Mouse (Mus musculus) heart, postnatal 0 days (tissue): ENCODE data around the gene Kirrel. TPM values are rescaled to one million over a fixed set of nuclear protein-coding genes. Genes with fewer than 3 reads are reported as not detected.

Experiments used
- ATAC-seq: fragments of 200-750 bp; cut with Nextera tagmentation; 2 replicates; pipeline ENCODE4 v1.8.0; 2017; ENCODE audit warnings: low read depth, moderate number of reproducible peaks, moderate library complexity; ENCODE audit not compliant: insufficient read depth
- DNase-seq: peaks from one replicate; pipeline ENCODE4 v3.0.0-alpha.2; 2016; ENCODE audit warnings: low spot score
- H3K27ac ChIP-seq: fragments of 300-500 bp; sonication (generic); 2 replicates; pipeline ENCODE4 v1.5.1; 2014; ENCODE audit warnings: low read depth, mild to moderate bottlenecking
- H3K27me3 ChIP-seq: fragments of 300-500 bp; sonication (generic); 2 replicates; pipeline ENCODE4 v1.6.1; 2014; ENCODE audit warnings: low read length, mixed read lengths; ENCODE audit not compliant: control insufficient read depth, insufficient read depth
- H3K36me3 ChIP-seq: fragments of 300-500 bp; sonication (generic); replicated peaks from 2 replicates; pipeline ENCODE4 v1.6.1; 2014; ENCODE audit warnings: low read length, mixed read lengths; ENCODE audit not compliant: control insufficient read depth, insufficient read depth
- H3K4me1 ChIP-seq: fragments of 300-500 bp; sonication (generic); 2 replicates; pipeline ENCODE4 v1.6.1; 2014; ENCODE audit warnings: antibody characterized with exemption; ENCODE audit not compliant: control insufficient read depth, insufficient read depth
- H3K4me2 ChIP-seq: fragments of 300-500 bp; sonication (generic); 2 replicates; pipeline ENCODE4 v1.6.1; 2014; ENCODE audit warnings: low read depth, mild to moderate bottlenecking, low read length, moderate library complexity
- H3K4me3 ChIP-seq: fragments of 300-500 bp; sonication (generic); 2 replicates; pipeline ENCODE4 v1.5.1; 2014; ENCODE audit warnings: low read depth, low read length
- H3K9ac ChIP-seq: fragments of 300-500 bp; sonication (generic); replicated peaks from 2 replicates; pipeline ENCODE4 v1.6.1; 2014; ENCODE audit warnings: low read depth, low read length, mixed read lengths
- H3K9me3 ChIP-seq: fragments of 300-500 bp; sonication (generic); replicated peaks from 2 replicates; pipeline ENCODE4 v1.6.1; 2016; ENCODE audit warnings: low read length; ENCODE audit not compliant: control insufficient read depth
- CTCF ChIP-seq: IDR thresholded peaks from 2 replicates; pipeline ENCODE4 v1.5.1; 2016; ENCODE audit warnings: antibody characterized with exemption, control low read depth, low read depth
- EP300 ChIP-seq: IDR thresholded peaks from 2 replicates; pipeline ENCODE4 v1.6.1; 2016; ENCODE audit warnings: antibody characterized with exemption, low read depth
- WGBS: fragments of 180-500 bp; shearing (Covaris S2); extraction: QIAGEN DNeasy Blood & Tissue Kit; methylation state at CpG from one replicate; pipeline ENCODE4 v1.1.7; 2014; 5-methylcytosine and 5-hydroxymethylcytosine counted together
- polyA plus RNA-seq: library from polyadenylated mRNA; unstranded; fragments of >200 nt; fragmentation: Nextera tagmentation; extraction: Ambion mirVana; gene quantifications from 2 replicates; pipeline ENCODE4 v1.2.1, GENCODE M21; 2015
- total RNA-seq: library from RNA; depleted of rRNA; stranded (reverse); fragments of >200 nt; gene quantifications from 2 replicates; pipeline ENCODE4 v1.2.3, GENCODE M21; 2014; ENCODE audit warnings: low replicate concordance; rRNA removed

Gene Kirrel
- total RNA-seq: 13.9 and 23.2 TPM in 2 replicates
- 2.6 and 3.5 TPM in 2 replicates for polyA plus RNA-seq

DNA sequence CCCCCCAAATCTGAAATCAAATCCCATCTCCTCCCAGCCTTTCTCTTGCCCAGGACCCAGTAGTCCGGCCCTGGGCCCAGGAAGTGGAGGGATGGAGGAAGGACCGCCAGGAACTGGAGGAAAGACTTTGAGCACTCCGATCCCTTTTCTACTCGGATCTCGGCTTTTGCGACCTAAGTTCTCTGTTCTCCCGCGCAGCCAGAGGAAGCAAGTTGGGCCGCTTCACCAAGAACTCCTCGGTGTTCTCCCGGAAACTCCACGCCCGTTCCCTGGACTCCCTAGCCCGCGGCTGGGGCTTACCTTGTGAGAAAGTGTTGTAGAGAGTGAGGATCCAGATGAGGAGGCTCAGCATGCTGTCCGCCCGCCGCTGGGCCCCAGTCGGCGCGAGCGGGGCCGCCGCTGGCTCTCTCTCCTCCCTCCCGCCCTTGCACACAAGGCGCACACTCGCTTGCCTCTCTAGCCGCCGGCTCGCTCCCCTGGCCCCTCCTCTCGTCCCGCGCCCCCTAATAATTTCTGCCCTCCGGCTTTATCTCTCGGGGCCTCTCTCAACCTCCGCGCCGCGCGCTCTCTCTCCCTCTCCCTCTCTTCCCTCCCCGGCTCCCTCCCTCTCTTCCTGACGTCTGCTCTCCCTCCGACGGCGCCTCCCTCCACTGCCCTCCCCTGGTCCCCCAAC, at the start of gene Kirrel:
Kirrel (minus strand) TSS at position 652 of the 673 bp plus-strand sequence.
- Histone ChIP-seq H3K27me3 (no peaks in the 10 kb centered on the region), H3K9ac (peak within 1 kb of the TSS; percentile 80), H3K4me2 (peak within 1 kb of the TSS; percentile 93), H3K36me3 (no peaks in the 10 kb centered on the region), H3K9me3 (no peaks in the 10 kb centered on the region), H3K4me1 (peaks cover 19% of the 10 kb centered on the region), H3K27ac (peak within 1 kb of the TSS; percentile 66), H3K4me3 (peak within 1 kb of the TSS; percentile 86)
- peak; percentile 91 for DNase-seq
- WGBS: under 1% methylated on average over 39 of the region's 45 CpGs
- peak; percentile 83 for ATAC-seq
- TF ChIP-seq CTCF (peak; percentile 34), EP300 (no peak)

- H3K9ac ChIP-seq: no peak overlapping the region
- H3K36me3 ChIP-seq: no peaks in the 10 kb centered on the region
- no peak overlapping the region for H3K27ac ChIP-seq
- DNase-seq: no peak
- WGBS: 55% methylated on average over 4 of the region's 4 CpGs
- ATAC-seq: no peak
- H3K27me3 ChIP-seq: no peaks in the 10 kb centered on the region
- no peaks in the 10 kb centered on the region for H3K9me3 ChIP-seq
- TF ChIP-seq EP300 (no peak), CTCF (no peak)
- H3K4me3 ChIP-seq: no peak overlapping the region
- H3K4me2 ChIP-seq: no peak overlapping the region
- H3K4me1 ChIP-seq: no peaks in the 10 kb centered on the region
Measured at GRCm38 (mm10) chr3:87223636-87224035, 49.1 kb upstream of the Kirrel start.

- no peaks in the 10 kb centered on the region for H3K27me3 ChIP-seq
- no peak for DNase-seq
- TF ChIP-seq EP300: no peak
- no peak for TF ChIP-seq CTCF
- WGBS: 83% methylated on average over 5 of the region's 5 CpGs
- no peak overlapping the region for H3K9ac ChIP-seq
- H3K4me2 ChIP-seq: no peak overlapping the region
- H3K4me1 ChIP-seq: no peaks in the 10 kb centered on the region
- no peak overlapping the region for H3K27ac ChIP-seq
- no peak for ATAC-seq
- H3K4me3 ChIP-seq: no peak overlapping the region
- H3K36me3 ChIP-seq: no peaks in the 10 kb centered on the region
- no peaks in the 10 kb centered on the region for H3K9me3 ChIP-seq
Measured at GRCm38 (mm10) chr3:87222346-87222745, 47.8 kb upstream of the Kirrel start.

GRCm38 (mm10) chr3:87215176-87215575, 40.6 kb upstream of the Kirrel start:
- no peak for ATAC-seq
- H3K36me3 ChIP-seq: no peaks in the 10 kb centered on the region
- no peaks in the 10 kb centered on the region for H3K27me3 ChIP-seq
- no peak overlapping the region for H3K9ac ChIP-seq
- no peaks in the 10 kb centered on the region for H3K9me3 ChIP-seq
- TF ChIP-seq CTCF (no peak), EP300 (no peak)
- H3K27ac ChIP-seq: no peak overlapping the region
- 67% methylated on average over 11 of the region's 11 CpGs for WGBS
- H3K4me2 ChIP-seq: no peak overlapping the region
- H3K4me1 ChIP-seq: no peaks in the 10 kb centered on the region
- H3K4me3 ChIP-seq: no peak overlapping the region
- DNase-seq: no peak

DNA sequence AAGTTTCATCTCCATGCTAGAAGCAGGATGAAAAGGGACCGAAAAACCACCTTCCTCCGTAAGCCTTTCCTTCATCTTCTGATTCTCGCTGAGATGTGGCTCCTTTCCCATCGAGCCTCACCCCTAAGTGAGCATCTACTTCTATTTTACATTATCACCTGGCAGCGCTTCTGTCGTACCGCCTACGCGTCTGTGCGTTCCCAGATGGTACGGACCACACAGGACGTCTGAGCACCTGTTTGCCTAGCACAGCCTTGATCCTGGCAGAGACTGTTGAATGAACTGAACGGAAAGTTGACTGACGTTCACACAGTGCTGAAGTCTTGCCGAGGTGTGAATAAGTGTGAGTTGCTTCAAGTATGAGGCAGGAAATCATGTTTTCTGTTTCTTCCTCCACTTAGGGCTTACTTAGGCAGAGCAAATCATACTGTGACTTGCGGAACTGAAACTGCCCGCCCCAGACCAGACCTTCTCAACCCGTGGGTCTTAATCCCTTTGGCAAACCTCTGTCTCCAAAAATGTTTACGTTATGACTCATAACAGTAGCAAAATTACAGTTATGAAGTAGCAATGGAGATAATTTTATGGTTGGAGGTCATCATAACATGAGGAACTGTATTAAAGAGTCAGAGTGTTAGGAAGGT, 39.8 kb upstream of the Kirrel start:
- H3K4me3 ChIP-seq: no peak overlapping the region
- no peaks in the 10 kb centered on the region for H3K27me3 ChIP-seq
- no peak for TF ChIP-seq EP300
- no peak for TF ChIP-seq CTCF
- no peaks in the 10 kb centered on the region for H3K4me1 ChIP-seq
- H3K9me3 ChIP-seq: no peaks in the 10 kb centered on the region
- no peak overlapping the region for H3K4me2 ChIP-seq
- H3K36me3 ChIP-seq: no peaks in the 10 kb centered on the region
- 82% methylated on average over 19 of the region's 19 CpGs for WGBS
- H3K27ac ChIP-seq: no peak overlapping the region
- DNase-seq (no peak), ATAC-seq (no peak)
- H3K9ac ChIP-seq: no peak overlapping the region
